ENCODE assay signal across 17 mouse cellular contexts in the genomic region with DNA sequence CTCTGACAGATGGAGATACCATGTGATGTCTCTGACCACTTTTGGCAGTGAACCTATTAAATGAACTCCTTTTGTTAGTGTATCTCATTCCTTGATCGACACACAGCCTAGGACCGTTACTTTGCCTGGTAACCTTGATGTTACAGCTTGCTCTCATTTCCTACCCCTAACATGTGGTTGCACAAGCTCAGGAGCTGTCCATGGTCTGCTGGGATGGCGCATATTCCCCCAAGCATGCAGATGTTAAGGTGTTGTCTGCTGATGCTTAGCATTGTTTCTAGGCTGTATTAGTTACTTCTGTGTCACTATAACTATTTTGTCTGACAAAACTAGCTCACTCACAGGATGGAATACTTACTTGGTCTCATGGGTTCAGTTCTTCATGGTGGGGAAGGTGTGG.
A peak's percentile ranks its signal among the peaks of the same experiment; 100 is the strongest.
DNase-seq lines count a peak whose midpoint lies in the region; ATAC-seq and TF ChIP-seq lines count a peak whose summit lies in the region.
"Had no signal": no experiment of that assay in that cellular context is flagged by ENCODE, and none has a peak within 500 bp of the region (broad histone marks: within the 10 kb centered on the region; RNA-seq: fewer than 3 reads in every experiment).

No protein-coding gene starts in this region.

- H3K9ac ChIP-seq in hindbrain, embryonic 16.5 days (ENCODE audit: low read depth, low read length), result no peak overlapping the region
- H3K9ac ChIP-seq: embryonic facial prominence, embryonic 12.5 days; limb, embryonic 12.5 days; midbrain, embryonic 12.5 days; neural tube, embryonic 12.5 days had no signal

- no peak for ATAC-seq in hindbrain, embryonic 16.5 days
- ATAC-seq in G1E (ENCODE audit: extremely low read depth, insufficient number of reproducible peaks, low FRiP score, poor library complexity, severe bottlenecking), result no peak
- ATAC-seq: forebrain, embryonic 16.5 days; intestine, embryonic 16.5 days had no signal

- no peak overlapping the region for H3K4me2 ChIP-seq in hindbrain, embryonic 16.5 days (ENCODE audit: low read length)
- H3K4me2 ChIP-seq: embryonic facial prominence, embryonic 12.5 days; limb, embryonic 12.5 days; midbrain, embryonic 12.5 days; neural tube, embryonic 12.5 days had no signal

- 62% methylated on average over 3 of the region's 3 CpGs for WGBS in hindbrain, embryonic 10.5 days
- 62% methylated on average over 3 of the region's 3 CpGs for WGBS in hindbrain, embryonic 16.5 days
- 49% methylated on average over 3 of the region's 3 CpGs for WGBS in embryonic facial prominence, embryonic 10.5 days

- DNase-seq in hindbrain, embryonic 10.5 days (ENCODE audit: low spot score), result peak; percentile 3
- peak; percentile 56 for DNase-seq in 3T3-L1 (ENCODE audit: low read depth, low spot score)
- peak; percentile 4 for DNase-seq in G1E (ENCODE audit: low spot score)
- peak; percentile 44 for DNase-seq in embryonic facial prominence, embryonic 10.5 days (ENCODE audit: low spot score)
- DNase-seq in frontal cortex, adult 2 months (ENCODE audit: extremely low spot score in 1 of 2, low spot score in 1 of 2), result no peak
- no peak for DNase-seq in B cell, adult 2 months
- DNase-seq in layer of hippocampus, adult 8-10 months (ENCODE audit: low spot score in 2 of 2), result no peak
- DNase-seq: cerebellum, adult 11 months; lung, adult 18-20 months had no signal

- H3K27ac ChIP-seq in hindbrain, embryonic 10.5 days, result no peak overlapping the region
- H3K27ac ChIP-seq in hindbrain, embryonic 16.5 days (ENCODE audit: low read depth, low read length), result no peak overlapping the region
- no peak overlapping the region for H3K27ac ChIP-seq in embryonic facial prominence, embryonic 10.5 days (replicated peaks)
- H3K27ac ChIP-seq: embryonic facial prominence, embryonic 12.5 days; layer of hippocampus, adult 2 months; limb, embryonic 12.5 days; midbrain, embryonic 12.5 days; neural tube, embryonic 12.5 days had no signal

- no peaks in the 10 kb centered on the region for H3K9me3 ChIP-seq in hindbrain, embryonic 10.5 days
- H3K9me3 ChIP-seq in hindbrain, embryonic 16.5 days (ENCODE audit: control insufficient read depth, low read length), result no peaks in the 10 kb centered on the region
- no peaks in the 10 kb centered on the region for H3K9me3 ChIP-seq in G1E (replicated peaks)
- no peaks in the 10 kb centered on the region for H3K9me3 ChIP-seq in embryonic facial prominence, embryonic 10.5 days
- H3K9me3 ChIP-seq: embryonic facial prominence, embryonic 12.5 days; limb, embryonic 12.5 days; midbrain, embryonic 12.5 days; neural tube, embryonic 12.5 days had no signal

- no peaks in the 10 kb centered on the region for H3K27me3 ChIP-seq in hindbrain, embryonic 10.5 days (ENCODE audit: insufficient read depth, poor library complexity, severe bottlenecking)
- no peaks in the 10 kb centered on the region for H3K27me3 ChIP-seq in hindbrain, embryonic 16.5 days (replicated peaks; ENCODE audit: control insufficient read depth, insufficient read depth, low read length)
- no peaks in the 10 kb centered on the region for H3K27me3 ChIP-seq in G1E (ENCODE audit: insufficient read depth, low read length)
- H3K27me3 ChIP-seq in embryonic facial prominence, embryonic 10.5 days (replicated peaks; ENCODE audit: low read depth, poor library complexity, severe bottlenecking), result no peaks in the 10 kb centered on the region
- H3K27me3 ChIP-seq: embryonic facial prominence, embryonic 12.5 days; limb, embryonic 12.5 days; midbrain, embryonic 12.5 days; neural tube, embryonic 12.5 days had no signal

- no peak for TF ChIP-seq CTCF in G1E (IDR thresholded peaks at IDR 0.05; ENCODE audit: low read depth, low read length)

- H3K4me1 ChIP-seq in hindbrain, embryonic 10.5 days (replicated peaks), result peaks cover 13% of the 10 kb centered on the region
- H3K4me1 ChIP-seq in hindbrain, embryonic 16.5 days (ENCODE audit: control insufficient read depth, insufficient read depth, low read depth, low read length), result no peaks in the 10 kb centered on the region
- no peaks in the 10 kb centered on the region for H3K4me1 ChIP-seq in G1E (ENCODE audit: insufficient read depth, low read depth, low read length)
- no peaks in the 10 kb centered on the region for H3K4me1 ChIP-seq in embryonic facial prominence, embryonic 10.5 days
- H3K4me1 ChIP-seq: embryonic facial prominence, embryonic 12.5 days; limb, embryonic 12.5 days had no signal

- H3K36me3 ChIP-seq in hindbrain, embryonic 10.5 days, result no peaks in the 10 kb centered on the region
- H3K36me3 ChIP-seq in hindbrain, embryonic 16.5 days (ENCODE audit: control insufficient read depth, insufficient read depth, low read length), result no peaks in the 10 kb centered on the region
- H3K36me3 ChIP-seq in G1E (replicated peaks), result no peaks in the 10 kb centered on the region
- no peaks in the 10 kb centered on the region for H3K36me3 ChIP-seq in embryonic facial prominence, embryonic 10.5 days (replicated peaks)
- H3K36me3 ChIP-seq: embryonic facial prominence, embryonic 12.5 days; limb, embryonic 12.5 days; midbrain, embryonic 12.5 days; neural tube, embryonic 12.5 days had no signal

- H3K4me3 ChIP-seq in hindbrain, embryonic 10.5 days, result no peak overlapping the region
- no peak overlapping the region for H3K4me3 ChIP-seq in hindbrain, embryonic 16.5 days (ENCODE audit: low read length)
- no peak overlapping the region for H3K4me3 ChIP-seq in G1E (ENCODE audit: low read depth, low read length)
- H3K4me3 ChIP-seq in embryonic facial prominence, embryonic 10.5 days, result no peak overlapping the region
- H3K4me3 ChIP-seq: embryonic facial prominence, embryonic 12.5 days; layer of hippocampus, adult 2 months; limb, embryonic 12.5 days; midbrain, embryonic 12.5 days; neural tube, embryonic 12.5 days had no signal

Comparison
In these comparisons a context has a peak if more than half of its experiments do, and no peak if none do; other contexts are left out.
1. DNase-seq: peak in hindbrain, embryonic 10.5 days (single experiment), 3T3-L1 (single experiment), G1E (single experiment) and embryonic facial prominence, embryonic 10.5 days (single experiment); none in frontal cortex, adult 2 months (0 of 2), B cell, adult 2 months (0 of 2) and layer of hippocampus, adult 8-10 months (0 of 2).